Mouse (Mus musculus): Measurements from ENCODE around the gene Ccni. TPM values are rescaled to one million over a fixed set of nuclear protein-coding genes. Genes with fewer than 3 reads are reported as not detected.
A peak's percentile ranks its signal among the peaks of the same experiment; 100 is the strongest.

Gene Ccni
- polyA plus RNA-seq, 1 experiment from 2014 or later, result 68.1 TPM

DNA sequence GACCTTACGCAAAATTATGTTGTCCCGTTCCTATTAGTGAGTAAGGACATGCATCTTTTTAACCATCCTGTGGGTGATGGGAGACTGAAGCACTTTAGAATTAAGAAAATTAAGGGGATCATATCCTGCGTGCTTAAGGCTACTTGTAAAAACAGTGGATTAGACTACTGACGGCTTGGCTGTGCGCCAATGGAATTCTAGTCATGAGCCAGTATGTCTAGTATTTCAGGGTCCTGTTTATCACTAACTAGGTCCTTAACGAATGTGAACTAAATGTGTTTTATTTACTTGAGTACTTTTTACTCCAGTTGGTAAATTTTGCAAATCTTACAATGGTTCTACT, 682 bp upstream of the Ccni start:
- Histone ChIP-seq H3K9me3 (ENCODE audit: control insufficient read depth) (no peaks in the 10 kb centered on the region), H3K4me2 (replicated peaks; ENCODE audit: low read depth) (peak overlapping the region; percentile 69), H3K27ac (ENCODE audit: low read depth, low read length) (no peak overlapping the region), H3K36me3 (ENCODE audit: control insufficient read depth, insufficient read depth) (no peaks in the 10 kb centered on the region), H3K9ac (ENCODE audit: low read depth, low read length) (peak overlapping the region; percentile 89), H3K27me3 (replicated peaks; ENCODE audit: control insufficient read depth, insufficient read depth, low read length) (no peaks in the 10 kb centered on the region), H3K4me3 (ENCODE audit: low read depth, low read length) (peak overlapping the region; percentile 95), H3K4me1 (replicated peaks; ENCODE audit: control insufficient read depth, insufficient read depth, low read length) (peaks cover 9% of the 10 kb centered on the region; the same call in 1 of the 2 replicates)
- TF ChIP-seq CTCF (IDR thresholded peaks at IDR 0.05; ENCODE audit: low read depth), result no peak
- 3% methylated on average over 6 of the region's 6 CpGs for WGBS
- peak; percentile 0; the same call in 1 of the 2 replicates for ATAC-seq

DNA sequence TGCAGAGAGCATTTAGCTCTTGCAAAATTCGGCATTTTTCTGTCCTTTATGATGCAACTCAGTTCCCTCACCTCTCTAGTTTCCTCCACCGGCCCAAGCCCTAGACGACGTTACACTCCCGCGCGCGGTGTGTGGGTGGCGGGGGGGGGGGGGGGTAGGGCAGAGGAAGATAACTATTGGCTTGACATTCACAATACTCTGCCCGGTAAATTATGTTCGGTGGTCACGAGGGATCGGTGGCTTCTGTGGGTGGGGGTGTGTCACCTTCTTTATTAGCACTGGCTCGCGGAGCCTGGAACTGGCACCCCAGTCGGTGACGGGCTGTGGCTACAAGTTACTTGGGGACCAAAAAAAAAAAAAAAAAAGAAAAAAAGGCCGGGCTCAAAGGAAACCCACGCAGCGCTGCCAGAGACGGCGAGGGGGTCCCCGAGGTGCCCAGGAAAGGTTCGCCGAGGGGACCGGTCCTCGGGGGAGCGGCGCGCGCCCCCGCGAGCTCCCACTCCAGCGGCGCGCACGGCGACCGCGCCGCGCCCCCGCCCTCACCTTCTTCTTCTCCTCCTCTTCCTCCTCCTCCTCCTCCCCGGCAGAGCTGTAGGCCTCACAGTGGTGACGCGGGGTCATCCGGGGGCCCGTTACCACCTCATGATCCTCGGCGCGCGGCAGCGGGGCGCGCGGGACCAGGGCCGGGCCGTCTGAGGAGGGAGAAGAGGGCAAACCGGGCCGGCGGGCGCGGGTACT, 755 bp downstream of the Ccni start:
- peak overlapping the region; percentile 89 for H3K9ac ChIP-seq (ENCODE audit: low read depth, low read length)
- peak; percentile 58 for ATAC-seq
- no peaks in the 10 kb centered on the region for H3K27me3 ChIP-seq (replicated peaks; ENCODE audit: control insufficient read depth, insufficient read depth, low read length)
- peak overlapping the region; percentile 97 for H3K27ac ChIP-seq (ENCODE audit: low read depth, low read length)
- no peak for TF ChIP-seq CTCF (IDR thresholded peaks at IDR 0.05; ENCODE audit: low read depth)
- H3K4me1 ChIP-seq (replicated peaks; ENCODE audit: control insufficient read depth, insufficient read depth, low read length), result peaks cover 9% of the 10 kb centered on the region; the same call in 1 of the 2 replicates
- peaks cover 3% of the 10 kb centered on the region; the same call in 1 of the 2 replicates for H3K36me3 ChIP-seq (ENCODE audit: control insufficient read depth, insufficient read depth)
- peak overlapping the region; percentile 95 for H3K4me3 ChIP-seq (ENCODE audit: low read depth, low read length)
- under 1% methylated on average over 58 of the region's 63 CpGs for WGBS
- H3K9me3 ChIP-seq (ENCODE audit: control insufficient read depth), result no peaks in the 10 kb centered on the region
- peak overlapping the region; percentile 69 for H3K4me2 ChIP-seq (replicated peaks; ENCODE audit: low read depth)

- H3K9ac ChIP-seq (ENCODE audit: low read depth, low read length), result no peak overlapping the region
- peaks cover 9% of the 10 kb centered on the region; the same call in 1 of the 2 replicates for H3K4me1 ChIP-seq (replicated peaks; ENCODE audit: control insufficient read depth, insufficient read depth, low read length)
- H3K4me3 ChIP-seq (ENCODE audit: low read depth, low read length), result no peak overlapping the region
- no peak overlapping the region for H3K4me2 ChIP-seq (replicated peaks; ENCODE audit: low read depth)
- no peak for ATAC-seq
- H3K9me3 ChIP-seq (ENCODE audit: control insufficient read depth), result no peaks in the 10 kb centered on the region
- H3K27me3 ChIP-seq (replicated peaks; ENCODE audit: control insufficient read depth, insufficient read depth, low read length), result no peaks in the 10 kb centered on the region
- no peak overlapping the region for H3K27ac ChIP-seq (ENCODE audit: low read depth, low read length)
- TF ChIP-seq CTCF (IDR thresholded peaks at IDR 0.05; ENCODE audit: low read depth), result no peak
- WGBS, result 87% methylated on average over 1 of the region's 1 CpGs
- peaks cover 19% of the 10 kb centered on the region for H3K36me3 ChIP-seq (ENCODE audit: control insufficient read depth, insufficient read depth)
These were observed 5.1 kb downstream of the Ccni start for GRCm38 (mm10) chr5:93201181-93201580.

GRCm38 (mm10) chr5:93198232-93198631, 8.1 kb downstream of the Ccni start:
- WGBS, result 84% methylated on average over 3 of the region's 3 CpGs
- Histone ChIP-seq H3K4me2 (replicated peaks; ENCODE audit: low read depth) (no peak overlapping the region), H3K4me1 (replicated peaks; ENCODE audit: control insufficient read depth, insufficient read depth, low read length) (0 out of 2 replicates have a peak, but pooled peaks cover 3% of the 10 kb centered on the region), H3K27me3 (replicated peaks; ENCODE audit: control insufficient read depth, insufficient read depth, low read length) (no peaks in the 10 kb centered on the region), H3K36me3 (ENCODE audit: control insufficient read depth, insufficient read depth) (peaks cover 19% of the 10 kb centered on the region), H3K27ac (ENCODE audit: low read depth, low read length) (no peak overlapping the region), H3K9me3 (ENCODE audit: control insufficient read depth) (no peaks in the 10 kb centered on the region), H3K4me3 (ENCODE audit: low read depth, low read length) (no peak overlapping the region), H3K9ac (ENCODE audit: low read depth, low read length) (no peak overlapping the region)
- no peak for ATAC-seq
- no peak for TF ChIP-seq CTCF (IDR thresholded peaks at IDR 0.05; ENCODE audit: low read depth)

DNA sequence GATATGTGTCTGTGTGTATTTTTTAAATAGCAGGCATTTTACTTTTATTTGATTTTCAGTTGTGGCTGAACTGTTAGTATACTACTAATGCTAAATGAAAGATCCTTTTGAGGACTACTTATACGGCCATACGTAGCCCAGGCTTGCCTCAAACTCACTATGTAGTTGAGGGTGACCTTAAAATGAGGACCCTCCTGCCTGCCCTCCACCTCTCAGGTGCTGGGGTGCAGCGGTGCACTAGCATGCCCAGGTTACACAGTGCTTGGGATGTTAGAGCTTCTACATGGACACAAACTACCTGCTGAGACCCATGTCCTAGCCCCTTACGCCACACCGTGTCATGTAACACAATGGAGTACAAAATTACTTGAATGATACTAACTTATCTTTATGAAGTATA, 15.9 kb downstream of the Ccni start:
- no peak for ATAC-seq

GRCm38 (mm10) chr5:93189607-93190006, 16.7 kb downstream of the Ccni start:
- H3K27ac ChIP-seq (ENCODE audit: low read depth, low read length), result no peak overlapping the region
- H3K4me1 ChIP-seq (replicated peaks; ENCODE audit: control insufficient read depth, insufficient read depth, low read length), result 0 out of 2 replicates have a peak, but pooled peaks cover 3% of the 10 kb centered on the region
- no peak overlapping the region for H3K4me3 ChIP-seq (ENCODE audit: low read depth, low read length)
- no peak overlapping the region for H3K4me2 ChIP-seq (replicated peaks; ENCODE audit: low read depth)
- peaks cover 32% of the 10 kb centered on the region for H3K36me3 ChIP-seq (ENCODE audit: control insufficient read depth, insufficient read depth)
- no peaks in the 10 kb centered on the region for H3K9me3 ChIP-seq (ENCODE audit: control insufficient read depth)
- TF ChIP-seq CTCF (IDR thresholded peaks at IDR 0.05; ENCODE audit: low read depth), result no peak
- no peak for ATAC-seq
- H3K27me3 ChIP-seq (replicated peaks; ENCODE audit: control insufficient read depth, insufficient read depth, low read length), result no peaks in the 10 kb centered on the region
- no peak overlapping the region for H3K9ac ChIP-seq (ENCODE audit: low read depth, low read length)
- 78% methylated on average over 3 of the region's 3 CpGs for WGBS

More for the DNA sequence above, 15.9 kb downstream of the Ccni start:
- TF ChIP-seq CTCF (IDR thresholded peaks at IDR 0.05; ENCODE audit: low read depth), result no peak
- Histone ChIP-seq H3K9ac (ENCODE audit: low read depth, low read length) (no peak overlapping the region), H3K4me3 (ENCODE audit: low read depth, low read length) (no peak overlapping the region), H3K36me3 (ENCODE audit: control insufficient read depth, insufficient read depth) (peaks cover 30% of the 10 kb centered on the region), H3K4me2 (replicated peaks; ENCODE audit: low read depth) (no peak overlapping the region), H3K27me3 (replicated peaks; ENCODE audit: control insufficient read depth, insufficient read depth, low read length) (no peaks in the 10 kb centered on the region), H3K27ac (ENCODE audit: low read depth, low read length) (no peak overlapping the region), H3K4me1 (replicated peaks; ENCODE audit: control insufficient read depth, insufficient read depth, low read length) (0 out of 2 replicates have a peak, but pooled peaks cover 3% of the 10 kb centered on the region), H3K9me3 (ENCODE audit: control insufficient read depth) (no peaks in the 10 kb centered on the region)
- 95% methylated on average over 5 of the region's 5 CpGs for WGBS
